Mouse (Mus musculus) midbrain, embryonic 13.5 days (tissue): ENCODE data around the gene Olfr635. TPM values are rescaled to one million over a fixed set of nuclear protein-coding genes. Genes with fewer than 3 reads are reported as not detected.

ENCODE experiments used
- ATAC-seq: fragments of 200-750 bp; cut with Nextera tagmentation; 2 replicates; pipeline ENCODE4 v1.8.0; 2017; ENCODE audit warnings: mild to moderate bottlenecking, moderate TSS enrichment, moderate library complexity
- H3K27ac ChIP-seq: fragments of 300-500 bp; sonication (generic); 2 replicates; pipeline ENCODE4 v1.5.1; 2015; ENCODE audit warnings: inconsistent platforms, mild to moderate bottlenecking, moderate library complexity
- H3K27me3 ChIP-seq: fragments of 300-500 bp; sonication (generic); 2 replicates; pipeline ENCODE4 v1.6.1; 2015; ENCODE audit warnings: mild to moderate bottlenecking, inconsistent platforms
- H3K36me3 ChIP-seq: fragments of 300-500 bp; sonication (generic); 2 replicates; pipeline ENCODE4 v1.6.1; 2015; ENCODE audit warnings: mild to moderate bottlenecking, inconsistent platforms
- H3K4me1 ChIP-seq: fragments of 300-500 bp; sonication (generic); replicated peaks from 2 replicates; pipeline ENCODE4 v1.6.1; 2015; ENCODE audit warnings: inconsistent platforms
- H3K4me2 ChIP-seq: fragments of 300-500 bp; sonication (generic); replicated peaks from 2 replicates; pipeline ENCODE4 v1.6.1; 2015; ENCODE audit warnings: moderate library complexity, mild to moderate bottlenecking, inconsistent platforms
- H3K4me3 ChIP-seq: fragments of 300-500 bp; sonication (generic); replicated peaks from 2 replicates; pipeline ENCODE4 v1.5.1; 2015; ENCODE audit warnings: mild to moderate bottlenecking, inconsistent platforms
- H3K9ac ChIP-seq: fragments of 300-500 bp; sonication (generic); replicated peaks from 2 replicates; pipeline ENCODE4 v1.6.1; 2015; ENCODE audit warnings: mild to moderate bottlenecking, inconsistent platforms
- H3K9me3 ChIP-seq: fragments of 300-500 bp; sonication (generic); 2 replicates; pipeline ENCODE4 v1.6.1; 2016; ENCODE audit warnings: mild to moderate bottlenecking, inconsistent platforms
- WGBS: fragments of 180-500 bp; shearing (Covaris S2); methylation state at CpG from one replicate; pipeline ENCODE4 v1.1.7; 2015; 5-methylcytosine and 5-hydroxymethylcytosine counted together
- polyA plus RNA-seq: library from polyadenylated mRNA; unstranded; fragments of >200 nt; fragmentation: Nextera tagmentation; extraction: Ambion mirVana; gene quantifications from 2 replicates; pipeline ENCODE4 v1.2.1, GENCODE M21; 2015

The Olfr635 gene
- polyA plus RNA-seq, 1 experiment from 2014 or later, result 0.03 TPM

DNA sequence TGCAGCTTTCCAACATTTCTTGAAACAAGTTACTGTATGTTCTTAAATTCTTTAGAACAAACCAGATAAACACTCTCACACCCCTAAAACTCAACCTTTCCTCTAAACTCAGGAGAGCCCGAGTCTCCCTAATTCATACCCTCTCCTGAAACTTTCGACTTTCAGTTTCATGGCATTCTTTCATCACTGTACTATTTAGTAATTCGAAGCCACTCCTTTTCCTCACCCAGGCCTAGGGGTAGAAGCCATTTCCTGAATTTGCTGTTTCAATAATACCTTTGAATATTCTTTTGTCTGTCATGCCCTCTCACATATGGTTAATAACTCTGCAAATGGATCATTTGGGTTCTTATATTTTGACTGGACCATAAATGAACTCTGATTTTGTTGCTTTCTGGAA, 56.0 kb downstream of the Olfr635 start:
- no peaks in the 10 kb centered on the region for H3K36me3 ChIP-seq
- H3K4me2 ChIP-seq, result no peak overlapping the region
- H3K4me1 ChIP-seq, result no peaks in the 10 kb centered on the region
- no peaks in the 10 kb centered on the region for H3K27me3 ChIP-seq
- H3K9me3 ChIP-seq, result no peaks in the 10 kb centered on the region
- 77% methylated on average over 3 of the region's 3 CpGs for WGBS
- no peak overlapping the region for H3K9ac ChIP-seq
- H3K27ac ChIP-seq, result no peak overlapping the region
- no peak for ATAC-seq
- H3K4me3 ChIP-seq, result no peak overlapping the region

DNA sequence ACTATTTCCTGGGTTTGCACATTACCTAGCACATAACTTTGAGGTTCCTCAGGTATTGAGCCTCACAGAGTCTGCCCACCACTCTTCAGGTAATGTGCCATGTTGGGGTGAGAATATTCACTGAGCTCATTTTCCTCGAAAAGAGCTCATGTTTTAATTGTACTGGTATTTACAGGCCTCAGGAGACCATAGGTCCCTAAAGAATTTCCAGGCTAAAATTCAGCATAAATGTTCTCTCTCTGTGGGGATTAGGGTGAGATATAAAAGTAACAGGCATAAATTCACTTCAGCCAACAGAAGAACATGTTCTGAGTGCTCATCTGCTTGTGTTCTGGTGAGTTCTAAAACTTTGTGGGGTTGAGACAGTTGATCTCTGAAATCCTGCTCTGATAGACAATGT, 64.2 kb downstream of the Olfr635 start, which contains the start of gene Olfr641:
Olfr641 (plus strand) TSS at position 301 of the 400 bp plus-strand sequence.
- H3K36me3 ChIP-seq, result no peaks in the 10 kb centered on the region
- H3K4me3 ChIP-seq, result no peak within 1 kb of the TSS
- no peaks in the 10 kb centered on the region for H3K27me3 ChIP-seq
- no peak within 1 kb of the TSS for H3K4me2 ChIP-seq
- no peak for ATAC-seq
- no peaks in the 10 kb centered on the region for H3K9me3 ChIP-seq
- H3K27ac ChIP-seq, result no peak within 1 kb of the TSS
- no peaks in the 10 kb centered on the region for H3K4me1 ChIP-seq
- 72% methylated on average over 1 of the region's 1 CpGs for WGBS
- H3K9ac ChIP-seq, result no peak within 1 kb of the TSS

Other genes with a start within 250 kb of the Olfr635 start
- not detected in 2 replicates for gene Olfr628, start 240.8 kb upstream of the Olfr635 start, polyA plus RNA-seq
- gene Olfr629, start 226.2 kb upstream of the Olfr635 start, polyA plus RNA-seq, result not detected in 2 replicates
- not detected in 2 replicates for gene Olfr630, start 213.8 kb upstream of the Olfr635 start, polyA plus RNA-seq
- gene Olfr69, start 199.6 kb upstream of the Olfr635 start, polyA plus RNA-seq, result not detected in 2 replicates
- gene Olfr68, start 191.5 kb upstream of the Olfr635 start, polyA plus RNA-seq, result not detected in 2 replicates
- gene Olfr67, start 179.3 kb upstream of the Olfr635 start, polyA plus RNA-seq, result not detected in 2 replicates
- 1,031 and 1,160 TPM in 2 replicates for gene Hbb-bt, start 157.2 kb upstream of the Olfr635 start, polyA plus RNA-seq
- gene Hbb-bs, start 143.1 kb upstream of the Olfr635 start, polyA plus RNA-seq, result 2,098 and 2,335 TPM in 2 replicates
- gene Hbb-bh2, start 130.6 kb upstream of the Olfr635 start, polyA plus RNA-seq, result not detected in 2 replicates
- 37.1 and 47.9 TPM in 2 replicates for gene Hbb-bh1, start 128.0 kb upstream of the Olfr635 start, polyA plus RNA-seq
- 4,013 and 4,161 TPM in 2 replicates for gene Hbb-y, start 117.9 kb upstream of the Olfr635 start, polyA plus RNA-seq
- not detected in 2 replicates for gene Olfr66, start 84.9 kb upstream of the Olfr635 start, polyA plus RNA-seq
- gene Olfr64, start 76.7 kb upstream of the Olfr635 start, polyA plus RNA-seq, result not detected in 2 replicates
- gene Olfr65, start 67.7 kb upstream of the Olfr635 start, polyA plus RNA-seq, result not detected in 2 replicates
- gene Olfr631, start 42.3 kb upstream of the Olfr635 start, polyA plus RNA-seq, result not detected in 2 replicates
- not detected in 2 replicates for gene Olfr632, start 36.8 kb upstream of the Olfr635 start, polyA plus RNA-seq
- gene Olfr633, start 26.7 kb upstream of the Olfr635 start, polyA plus RNA-seq, result not detected in 2 replicates
- not detected in 2 replicates for gene Olfr638, start 27.6 kb downstream of the Olfr635 start, polyA plus RNA-seq
- gene Olfr639, start 46.2 kb downstream of the Olfr635 start, polyA plus RNA-seq, result 0.03 TPM in 1 of 2 replicates, not detected in the other
- gene Olfr640, start 54.4 kb downstream of the Olfr635 start, polyA plus RNA-seq, result not detected in 2 replicates
- not detected in 2 replicates for gene Olfr641, start 64.3 kb downstream of the Olfr635 start, polyA plus RNA-seq
- not detected in 2 replicates for gene Olfr642, start 81.5 kb downstream of the Olfr635 start, polyA plus RNA-seq
- gene 4930516K23Rik, start 90.3 kb downstream of the Olfr635 start, polyA plus RNA-seq, result not detected in 2 replicates
- not detected in 2 replicates for gene Olfr644, start 100.7 kb downstream of the Olfr635 start, polyA plus RNA-seq
- not detected in 2 replicates for gene Olfr645, start 114.3 kb downstream of the Olfr635 start, polyA plus RNA-seq
- not detected in 2 replicates for gene Olfr646, start 133.7 kb downstream of the Olfr635 start, polyA plus RNA-seq
- gene Ubqln5, start 158.7 kb downstream of the Olfr635 start, polyA plus RNA-seq, result not detected in 2 replicates
- gene Olfr643, start 166.3 kb downstream of the Olfr635 start, polyA plus RNA-seq, result not detected in 2 replicates
- gene Ubqln3, start 172.1 kb downstream of the Olfr635 start, polyA plus RNA-seq, result not detected in 2 replicates
- gene Ubqlnl, start 179.4 kb downstream of the Olfr635 start, polyA plus RNA-seq, result not detected in 2 replicates
- not detected in 2 replicates for gene Olfm5, start 193.7 kb downstream of the Olfr635 start, polyA plus RNA-seq
- gene Olfr648, start 212.2 kb downstream of the Olfr635 start, polyA plus RNA-seq, result 0.26 and 0.46 TPM in 2 replicates
- not detected in 2 replicates for gene Olfr649, start 224.8 kb downstream of the Olfr635 start, polyA plus RNA-seq
- 0.32 and 0.59 TPM in 2 replicates for gene Trim6, start 247.6 kb downstream of the Olfr635 start, polyA plus RNA-seq